Mouse (Mus musculus): ENCODE data around the gene Ubac2.

GRCm38 (mm10) chr14:121838161-121838560 is 40.3 kb upstream of the Ubac2 start:
- TF ChIP-seq CTCF (IDR thresholded peaks at IDR 0.05; ENCODE audit: control insufficient read depth, insufficient read depth, low read length) (no peak), POLR2A (IDR thresholded peaks at IDR 0.05; ENCODE audit: borderline replicate concordance, control insufficient read depth, low read depth, low read length) (no peak)

Measured in bone marrow, adult 2 months (tissue).